Mouse (Mus musculus): Measurements from ENCODE around the gene Mical2. TPM values are rescaled to one million over a fixed set of nuclear protein-coding genes. Genes with fewer than 3 reads are reported as not detected.

The Mical2 gene
- polyA plus RNA-seq, 1 experiment from 2014 or later: 1.5 TPM

DNA sequence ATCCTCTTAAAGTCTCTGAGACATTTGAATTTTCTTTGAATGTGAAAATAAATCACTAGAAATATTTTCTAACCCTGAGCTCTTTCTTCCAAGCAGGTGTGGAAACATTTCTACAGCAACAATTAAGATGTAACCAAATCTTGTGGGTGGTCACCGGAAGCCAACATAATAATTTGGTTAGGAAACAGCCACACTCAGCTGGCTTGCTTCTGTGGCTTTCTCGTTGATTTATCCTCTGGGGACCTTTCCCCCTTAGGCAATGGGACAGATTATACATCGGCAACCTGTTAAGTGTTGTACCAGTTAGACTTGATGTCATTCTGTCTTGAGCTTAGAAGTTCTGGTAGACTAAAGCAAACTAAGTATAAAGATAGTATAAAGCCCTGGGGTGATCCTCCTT, 22.2 kb downstream of the Mical2 start:
- Histone ChIP-seq H3K4me3 (replicated peaks) (no peak overlapping the region), H3K27me3 (no peaks in the 10 kb centered on the region), H3K36me3 (no peaks in the 10 kb centered on the region), H3K4me2 (replicated peaks) (no peak overlapping the region), H3K9ac (replicated peaks) (no peak overlapping the region), H3K4me1 (replicated peaks) (peaks cover 16% of the 10 kb centered on the region), H3K9me3 (no peaks in the 10 kb centered on the region), H3K27ac (no peak overlapping the region)
- WGBS: 80% methylated on average over 3 of the region's 3 CpGs
- no peak for ATAC-seq

DNA sequence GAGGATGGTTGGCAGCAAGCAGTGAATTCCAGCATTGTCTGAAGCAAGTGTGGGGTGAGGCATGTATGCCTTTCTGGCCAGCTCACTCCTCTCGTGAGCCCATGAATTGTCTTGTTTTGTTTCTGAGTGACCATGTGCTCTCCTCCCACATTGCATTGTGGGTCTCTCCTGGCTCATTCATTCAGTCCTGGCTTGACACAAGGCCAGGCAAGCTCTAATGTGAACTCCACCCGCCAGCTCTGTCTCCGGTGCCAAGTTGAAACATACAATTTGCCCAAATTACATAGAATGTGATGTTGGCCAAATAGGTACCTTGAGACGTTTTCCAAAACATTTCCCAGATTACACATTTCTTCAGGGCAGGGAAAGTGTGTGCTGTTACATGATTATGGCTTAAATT, 23.8 kb downstream of the Mical2 start:
- WGBS: 78% methylated on average over 4 of the region's 4 CpGs
- Histone ChIP-seq H3K27ac (no peak overlapping the region), H3K4me3 (replicated peaks) (no peak overlapping the region)

DNA sequence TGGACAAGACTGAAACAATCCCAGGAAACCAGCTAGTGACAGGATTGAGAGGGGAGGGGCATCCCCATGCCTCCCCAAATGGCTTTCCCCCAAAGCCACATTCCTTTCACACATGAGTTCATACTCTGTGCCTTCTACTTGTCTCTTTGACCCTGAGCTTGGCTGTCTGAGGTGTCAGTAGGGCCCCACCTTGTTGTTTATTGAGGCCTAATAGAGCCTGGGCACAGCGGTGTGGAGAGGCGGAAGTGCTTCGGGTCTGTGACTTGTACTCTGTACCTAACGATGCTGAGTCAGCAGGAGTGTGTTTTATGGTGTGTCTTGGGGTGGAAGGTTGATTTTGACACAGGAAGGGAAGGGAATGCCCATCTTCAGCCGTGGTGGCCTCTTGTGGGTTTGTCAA, 26.4 kb downstream of the Mical2 start:
- Histone ChIP-seq H3K4me3 (replicated peaks) (no peak overlapping the region), H3K4me1 (replicated peaks) (no peaks in the 10 kb centered on the region), H3K9me3 (no peaks in the 10 kb centered on the region), H3K27ac (no peak overlapping the region), H3K27me3 (no peaks in the 10 kb centered on the region), H3K9ac (replicated peaks) (no peak overlapping the region), H3K36me3 (no peaks in the 10 kb centered on the region), H3K4me2 (replicated peaks) (no peak overlapping the region)
- WGBS: 76% methylated on average over 5 of the region's 5 CpGs
- ATAC-seq: no peak

More for the DNA sequence above, 23.8 kb downstream of the Mical2 start:
- no peaks in the 10 kb centered on the region for H3K9me3 ChIP-seq
- H3K36me3 ChIP-seq: no peaks in the 10 kb centered on the region
- no peak overlapping the region for H3K4me2 ChIP-seq (replicated peaks)
- H3K4me1 ChIP-seq (replicated peaks): peaks cover 8% of the 10 kb centered on the region
- H3K27me3 ChIP-seq: no peaks in the 10 kb centered on the region
- ATAC-seq: no peak
- no peak overlapping the region for H3K9ac ChIP-seq (replicated peaks)

DNA sequence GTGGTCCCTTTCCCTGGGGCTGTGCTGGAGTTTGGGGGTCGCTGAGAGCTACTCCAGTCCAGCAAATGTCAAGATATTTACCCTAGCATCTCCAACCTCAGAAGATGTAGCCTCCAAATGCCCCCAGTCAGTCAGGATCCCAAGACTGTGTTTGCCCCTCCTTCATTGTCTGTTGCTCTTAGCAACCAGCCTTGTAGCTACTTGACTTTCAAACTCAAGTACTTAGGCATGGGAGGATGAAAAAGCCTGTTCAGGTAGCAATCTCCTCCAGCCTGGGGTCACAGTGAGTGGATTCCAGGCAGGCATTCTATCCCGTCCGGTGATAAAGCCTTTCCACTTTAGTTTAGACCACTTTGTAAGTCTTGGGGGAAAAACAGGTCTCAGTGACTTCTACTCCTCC, 28.6 kb downstream of the Mical2 start:
- H3K4me1 ChIP-seq (replicated peaks): no peaks in the 10 kb centered on the region
- no peak for ATAC-seq
- no peak overlapping the region for H3K9ac ChIP-seq (replicated peaks)
- H3K27ac ChIP-seq: no peak overlapping the region
- 77% methylated on average over 3 of the region's 3 CpGs for WGBS
- H3K36me3 ChIP-seq: no peaks in the 10 kb centered on the region
- no peak overlapping the region for H3K4me2 ChIP-seq (replicated peaks)
- no peaks in the 10 kb centered on the region for H3K9me3 ChIP-seq
- H3K27me3 ChIP-seq: no peaks in the 10 kb centered on the region
- H3K4me3 ChIP-seq (replicated peaks): no peak overlapping the region

DNA sequence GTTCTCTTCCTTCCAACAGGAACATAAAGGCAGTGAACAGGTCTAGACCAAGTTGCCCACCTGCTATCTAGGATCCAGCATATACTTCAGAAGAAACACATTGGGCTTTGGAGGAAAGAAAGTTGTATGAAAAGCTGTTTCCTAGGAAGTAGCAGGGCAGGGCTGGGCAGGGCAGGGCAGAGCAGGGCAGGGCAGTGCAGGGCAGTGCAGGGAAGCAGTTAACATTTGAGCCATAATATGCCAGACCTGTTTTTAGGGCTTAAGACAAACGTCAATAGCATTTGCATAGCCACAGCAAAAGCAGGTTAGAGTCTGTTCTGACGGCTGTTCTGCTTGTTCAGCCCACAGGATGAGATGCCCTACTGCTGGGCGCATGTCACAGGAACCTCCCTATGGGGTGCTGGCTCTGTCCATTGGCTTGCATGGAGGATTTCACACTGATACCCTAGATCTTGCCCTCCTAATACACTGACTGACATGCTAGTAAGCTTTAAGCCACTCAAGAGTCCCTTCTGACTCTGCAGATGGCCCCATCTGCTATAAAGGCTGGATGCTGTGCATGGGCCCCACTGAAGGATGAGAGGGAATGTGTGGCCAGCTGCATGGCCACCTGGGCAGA, 29.7 kb downstream of the Mical2 start:
- WGBS: 49% methylated on average over 3 of the region's 3 CpGs
- H3K4me3 ChIP-seq (replicated peaks): no peak overlapping the region
- no peak overlapping the region for H3K27ac ChIP-seq
- no peaks in the 10 kb centered on the region for H3K36me3 ChIP-seq
- no peak overlapping the region for H3K9ac ChIP-seq (replicated peaks)
- H3K4me1 ChIP-seq (replicated peaks): no peaks in the 10 kb centered on the region
- no peaks in the 10 kb centered on the region for H3K9me3 ChIP-seq
- no peak overlapping the region for H3K4me2 ChIP-seq (replicated peaks)
- no peak for ATAC-seq
- no peaks in the 10 kb centered on the region for H3K27me3 ChIP-seq

DNA sequence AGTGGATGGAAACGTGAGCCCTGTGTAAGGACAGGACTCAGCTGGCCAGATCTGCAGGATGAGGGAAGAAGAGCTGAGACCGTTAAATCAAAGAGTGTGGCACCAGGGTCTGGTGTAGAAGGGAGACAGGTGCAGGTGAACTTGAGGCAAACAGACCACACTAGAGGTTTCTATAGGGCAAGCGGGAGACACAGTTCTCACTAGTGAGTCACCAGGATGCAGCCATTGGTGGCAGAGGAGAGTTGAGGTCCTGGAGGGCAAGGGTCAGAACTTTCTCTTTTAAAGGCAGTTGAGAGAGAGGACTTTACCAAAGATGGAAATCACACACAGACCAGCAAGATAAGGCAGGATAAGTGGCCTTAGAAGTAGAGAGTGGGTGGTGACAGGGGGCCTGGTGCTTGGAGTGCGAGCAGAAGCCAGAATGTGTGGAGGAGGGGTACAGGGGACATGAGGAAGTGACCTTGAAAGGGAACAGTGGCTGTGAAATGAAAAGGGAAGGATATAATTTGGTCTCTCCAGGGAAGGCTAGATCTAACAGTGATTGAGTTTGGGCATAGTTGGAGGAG, 32.8 kb downstream of the Mical2 start:
- 89% methylated on average over 4 of the region's 4 CpGs for WGBS
- Histone ChIP-seq H3K27ac (no peak overlapping the region), H3K36me3 (no peaks in the 10 kb centered on the region), H3K4me2 (replicated peaks) (no peak overlapping the region), H3K9ac (replicated peaks) (no peak overlapping the region), H3K4me1 (replicated peaks) (no peaks in the 10 kb centered on the region), H3K4me3 (replicated peaks) (no peak overlapping the region), H3K9me3 (no peaks in the 10 kb centered on the region), H3K27me3 (no peaks in the 10 kb centered on the region)
- no peak for ATAC-seq

DNA sequence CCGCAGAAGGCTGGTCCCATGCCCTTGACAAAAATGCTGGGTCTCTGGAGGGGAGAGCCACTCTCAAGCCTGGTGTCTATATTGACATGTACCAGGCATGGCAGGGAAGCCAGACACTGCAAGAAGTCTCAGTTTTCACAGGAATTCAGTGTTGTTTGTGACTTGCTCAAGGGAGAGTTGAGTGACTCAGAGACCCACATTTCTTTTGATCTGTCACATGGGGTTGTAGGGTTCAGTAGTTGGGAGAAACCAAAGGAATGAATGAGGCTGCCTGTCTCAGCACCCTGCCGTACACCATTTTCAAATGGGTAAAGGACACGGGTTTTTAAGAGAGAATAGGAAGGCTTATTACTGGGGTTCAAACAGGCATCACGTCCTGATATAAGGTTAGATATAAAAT, 33.6 kb downstream of the Mical2 start:
- Histone ChIP-seq H3K36me3 (no peaks in the 10 kb centered on the region), H3K27ac (no peak overlapping the region), H3K4me2 (replicated peaks) (no peak overlapping the region), H3K9ac (replicated peaks) (no peak overlapping the region), H3K9me3 (no peaks in the 10 kb centered on the region), H3K27me3 (no peaks in the 10 kb centered on the region), H3K4me1 (replicated peaks) (no peaks in the 10 kb centered on the region), H3K4me3 (replicated peaks) (no peak overlapping the region)
- 93% methylated on average over 4 of the region's 4 CpGs for WGBS
- ATAC-seq: no peak

DNA sequence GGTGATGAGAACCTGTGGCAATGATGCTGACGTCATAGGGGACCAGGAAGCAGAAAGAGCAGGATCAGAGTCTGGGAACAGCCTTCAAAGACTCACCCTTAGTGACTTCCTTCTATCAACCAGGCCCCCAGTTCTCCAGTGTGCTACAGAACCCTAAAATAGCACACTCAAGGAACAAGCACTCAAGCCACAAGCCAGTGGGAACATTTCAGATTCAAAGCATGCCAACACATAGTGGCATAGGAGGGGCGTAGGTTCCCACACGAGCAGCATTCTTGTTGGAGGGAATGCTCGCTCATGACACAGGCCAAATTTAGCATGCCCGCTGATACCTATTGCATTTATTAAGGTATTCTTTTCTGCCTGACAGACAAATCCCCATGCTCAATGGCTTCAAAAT, 35.5 kb downstream of the Mical2 start:
- no peaks in the 10 kb centered on the region for H3K4me1 ChIP-seq (replicated peaks)
- no peak for ATAC-seq
- WGBS: 86% methylated on average over 5 of the region's 5 CpGs

DNA sequence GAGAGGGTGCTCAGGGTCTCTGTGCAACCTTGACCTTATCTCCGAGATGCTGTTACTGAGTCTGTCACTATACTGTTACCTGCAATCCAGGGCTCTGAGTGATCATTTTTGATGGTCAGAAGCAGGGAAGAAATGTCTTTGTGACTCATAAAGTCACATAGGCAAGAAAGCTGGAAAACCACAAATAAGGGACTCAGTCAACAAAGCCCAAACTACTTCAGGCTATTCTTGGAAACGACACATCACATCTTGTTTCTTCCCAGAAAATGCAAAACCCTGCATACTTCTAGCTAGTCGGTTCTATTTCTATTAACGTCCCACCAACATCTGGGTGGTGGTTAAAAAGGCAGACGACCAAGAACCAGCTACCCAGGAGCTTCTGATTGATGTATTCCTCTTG, 41.6 kb downstream of the Mical2 start:
- no peaks in the 10 kb centered on the region for H3K9me3 ChIP-seq
- H3K4me3 ChIP-seq (replicated peaks): no peak overlapping the region
- ATAC-seq: no peak
- 88% methylated on average over 5 of the region's 5 CpGs for WGBS
- H3K4me2 ChIP-seq (replicated peaks): no peak overlapping the region
- H3K4me1 ChIP-seq (replicated peaks): no peaks in the 10 kb centered on the region; the same call in 1 of the 2 replicates
- no peaks in the 10 kb centered on the region for H3K27me3 ChIP-seq
- no peaks in the 10 kb centered on the region for H3K36me3 ChIP-seq
- no peak overlapping the region for H3K27ac ChIP-seq
- H3K9ac ChIP-seq (replicated peaks): no peak overlapping the region

More for the DNA sequence above, 35.5 kb downstream of the Mical2 start:
- no peaks in the 10 kb centered on the region for H3K9me3 ChIP-seq
- no peaks in the 10 kb centered on the region for H3K27me3 ChIP-seq
- H3K36me3 ChIP-seq: no peaks in the 10 kb centered on the region
- no peak overlapping the region for H3K4me2 ChIP-seq (replicated peaks)
- H3K4me3 ChIP-seq (replicated peaks): no peak overlapping the region
- H3K27ac ChIP-seq: no peak overlapping the region
- H3K9ac ChIP-seq (replicated peaks): no peak overlapping the region

DNA sequence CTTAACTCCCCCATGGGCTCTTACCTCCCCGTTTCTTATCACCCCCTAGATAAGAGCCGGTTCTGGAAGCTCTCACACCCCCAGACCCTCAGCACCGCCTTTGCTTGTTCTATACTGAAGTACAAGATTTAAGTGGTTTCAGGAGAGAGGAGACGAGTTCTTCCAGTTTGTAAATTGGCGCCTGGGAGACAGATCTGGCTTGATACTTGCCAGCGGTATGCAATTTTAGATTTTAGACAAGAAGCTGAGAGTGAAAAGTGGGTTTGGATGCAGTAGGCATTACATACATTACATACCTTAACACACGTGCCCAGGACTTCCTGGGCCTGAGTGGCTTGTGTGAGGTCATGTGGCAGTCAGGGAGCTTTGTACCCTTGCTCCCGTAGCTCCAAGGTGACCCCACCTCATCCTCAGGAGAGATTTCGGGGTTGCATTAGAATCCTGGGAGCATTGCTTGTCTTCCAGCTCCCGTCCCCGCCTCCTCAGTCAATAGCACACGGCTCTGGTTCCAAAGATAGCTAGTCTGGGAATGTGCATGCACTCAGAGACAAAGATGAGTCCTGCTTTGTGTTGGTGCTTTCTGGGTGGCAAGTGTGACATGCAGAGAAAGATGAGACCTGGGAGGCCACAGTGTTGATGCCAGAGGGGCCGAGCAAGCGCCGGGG, 43.2 kb downstream of the Mical2 start:
- no peak overlapping the region for H3K4me3 ChIP-seq (replicated peaks)
- H3K9ac ChIP-seq (replicated peaks): no peak overlapping the region
- no peaks in the 10 kb centered on the region for H3K36me3 ChIP-seq
- no peak overlapping the region for H3K27ac ChIP-seq
- H3K4me2 ChIP-seq (replicated peaks): no peak overlapping the region
- ATAC-seq: no peak
- no peaks in the 10 kb centered on the region for H3K9me3 ChIP-seq
- 89% methylated on average over 15 of the region's 15 CpGs for WGBS
- peaks cover 11% of the 10 kb centered on the region for H3K4me1 ChIP-seq (replicated peaks)
- no peaks in the 10 kb centered on the region for H3K27me3 ChIP-seq

DNA sequence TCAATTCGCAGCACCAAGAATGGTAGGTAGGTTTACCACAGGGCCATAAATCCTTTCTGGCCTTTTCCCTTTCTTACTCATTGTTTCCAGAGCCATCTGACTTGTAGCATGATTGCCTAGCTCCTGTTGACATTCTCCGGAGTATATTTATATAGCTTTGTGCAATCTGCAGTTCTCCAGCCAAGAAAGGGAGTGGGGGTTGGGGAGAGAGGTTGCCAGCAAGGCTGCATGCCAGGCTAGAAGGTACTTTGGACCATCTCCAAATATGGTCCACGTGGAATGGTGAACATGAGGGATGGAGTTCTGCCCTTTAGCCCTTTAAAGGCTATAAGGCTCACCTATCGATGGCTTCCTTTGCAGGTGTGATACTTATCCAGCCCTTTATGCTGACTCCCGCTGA, 45.2 kb downstream of the Mical2 start:
- Histone ChIP-seq H3K4me1 (replicated peaks) (peaks cover 25% of the 10 kb centered on the region), H3K27ac (no peak overlapping the region), H3K36me3 (no peaks in the 10 kb centered on the region), H3K4me2 (replicated peaks) (no peak overlapping the region), H3K9ac (replicated peaks) (no peak overlapping the region), H3K4me3 (replicated peaks) (no peak overlapping the region), H3K27me3 (no peaks in the 10 kb centered on the region), H3K9me3 (no peaks in the 10 kb centered on the region)
- no peak for ATAC-seq
- WGBS: 89% methylated on average over 5 of the region's 5 CpGs

DNA sequence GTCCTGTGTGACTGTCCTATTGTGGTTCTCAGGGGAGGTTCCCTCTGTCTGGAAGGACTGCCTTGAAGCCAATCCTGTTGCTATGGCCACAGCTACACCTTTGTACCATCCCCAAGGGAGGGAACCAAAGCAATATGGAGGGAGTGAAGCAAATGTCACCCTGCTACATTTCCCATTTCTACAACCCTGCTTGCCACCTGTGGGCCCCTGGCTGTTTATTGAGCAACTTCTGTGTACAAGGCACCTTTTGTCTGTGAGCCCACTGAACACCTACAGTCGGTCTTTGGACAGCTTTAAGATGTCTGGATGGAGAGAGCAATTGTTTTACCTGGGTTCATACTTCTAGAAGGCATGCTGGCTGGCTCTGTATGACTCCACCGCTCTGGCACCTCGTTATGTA, 46.0 kb downstream of the Mical2 start:
- Histone ChIP-seq H3K27me3 (no peaks in the 10 kb centered on the region), H3K4me1 (replicated peaks) (peaks cover 25% of the 10 kb centered on the region), H3K4me2 (replicated peaks) (no peak overlapping the region), H3K27ac (no peak overlapping the region), H3K4me3 (replicated peaks) (no peak overlapping the region), H3K36me3 (no peaks in the 10 kb centered on the region), H3K9me3 (no peaks in the 10 kb centered on the region), H3K9ac (replicated peaks) (no peak overlapping the region)
- 87% methylated on average over 3 of the region's 3 CpGs for WGBS
- ATAC-seq: no peak

Measured in midbrain, embryonic 13.5 days (tissue).